Mouse (Mus musculus) intestine, embryonic 14.5 days (tissue): Measurements from ENCODE around the gene 4931429L15Rik. TPM values are rescaled to one million over a fixed set of nuclear protein-coding genes. Genes with fewer than 3 reads are reported as not detected.

ENCODE experiments used
- ATAC-seq: fragments of 200-750 bp; cut with Nextera tagmentation; replicated peaks from 2 replicates; pipeline ENCODE4 v1.8.0; 2017; ENCODE audit warnings: low read depth, moderate number of reproducible peaks, moderate TSS enrichment, moderate library complexity; ENCODE audit not compliant: low FRiP score, low TSS enrichment
- DNase-seq: peaks from one replicate; pipeline ENCODE4 v3.0.0-alpha.2; 2018; ENCODE audit warnings: low spot score
- H3K27ac ChIP-seq: fragments of 300-500 bp; sonication (generic); 2 replicates; pipeline ENCODE4 v1.5.1; 2014; ENCODE audit warnings: low read depth, mild to moderate bottlenecking, control low read depth
- H3K27me3 ChIP-seq: fragments of 300-500 bp; sonication (generic); replicated peaks from 2 replicates; pipeline ENCODE4 v1.6.1; 2014; ENCODE audit warnings: low read length, control low read depth; ENCODE audit not compliant: control insufficient read depth, insufficient read depth
- H3K36me3 ChIP-seq: fragments of 300-500 bp; sonication (generic); 2 replicates; pipeline ENCODE4 v1.6.1; 2014; ENCODE audit warnings: low read length, control low read depth; ENCODE audit not compliant: control insufficient read depth, insufficient read depth
- H3K4me1 ChIP-seq: fragments of 300-500 bp; sonication (generic); replicated peaks from 2 replicates; pipeline ENCODE4 v1.6.1; 2014; ENCODE audit warnings: low read length, control low read depth, mixed read lengths; ENCODE audit not compliant: control insufficient read depth, insufficient read depth
- H3K4me2 ChIP-seq: fragments of 300-500 bp; sonication (generic); 2 replicates; pipeline ENCODE4 v1.6.1; 2014; ENCODE audit warnings: low read length
- H3K4me3 ChIP-seq: fragments of 300-500 bp; sonication (generic); 2 replicates; pipeline ENCODE4 v1.5.1; 2014; ENCODE audit warnings: low read depth, low read length, control low read depth, mixed read lengths
- H3K9ac ChIP-seq: fragments of 300-500 bp; sonication (generic); 2 replicates; pipeline ENCODE4 v1.6.1; 2014; ENCODE audit warnings: mild to moderate bottlenecking, low read length
- H3K9me3 ChIP-seq: fragments of 300-500 bp; sonication (generic); 2 replicates; pipeline ENCODE4 v1.6.1; 2016; ENCODE audit warnings: low read length, control low read depth; ENCODE audit not compliant: control insufficient read depth
- WGBS: fragments of 180-500 bp; shearing (Covaris S2); extraction: QIAGEN DNeasy Blood & Tissue Kit; methylation state at CpG from one replicate; pipeline ENCODE4 v1.1.7; 2014; 5-methylcytosine and 5-hydroxymethylcytosine counted together
- polyA plus RNA-seq: library from polyadenylated mRNA; unstranded; fragments of >200 nt; fragmentation: Nextera tagmentation; extraction: Ambion mirVana; gene quantifications from 2 replicates; pipeline ENCODE4 v1.2.1, GENCODE M21; 2014

4931429L15Rik gene
- polyA plus RNA-seq, 1 experiment from 2014 or later = not detected

DNA sequence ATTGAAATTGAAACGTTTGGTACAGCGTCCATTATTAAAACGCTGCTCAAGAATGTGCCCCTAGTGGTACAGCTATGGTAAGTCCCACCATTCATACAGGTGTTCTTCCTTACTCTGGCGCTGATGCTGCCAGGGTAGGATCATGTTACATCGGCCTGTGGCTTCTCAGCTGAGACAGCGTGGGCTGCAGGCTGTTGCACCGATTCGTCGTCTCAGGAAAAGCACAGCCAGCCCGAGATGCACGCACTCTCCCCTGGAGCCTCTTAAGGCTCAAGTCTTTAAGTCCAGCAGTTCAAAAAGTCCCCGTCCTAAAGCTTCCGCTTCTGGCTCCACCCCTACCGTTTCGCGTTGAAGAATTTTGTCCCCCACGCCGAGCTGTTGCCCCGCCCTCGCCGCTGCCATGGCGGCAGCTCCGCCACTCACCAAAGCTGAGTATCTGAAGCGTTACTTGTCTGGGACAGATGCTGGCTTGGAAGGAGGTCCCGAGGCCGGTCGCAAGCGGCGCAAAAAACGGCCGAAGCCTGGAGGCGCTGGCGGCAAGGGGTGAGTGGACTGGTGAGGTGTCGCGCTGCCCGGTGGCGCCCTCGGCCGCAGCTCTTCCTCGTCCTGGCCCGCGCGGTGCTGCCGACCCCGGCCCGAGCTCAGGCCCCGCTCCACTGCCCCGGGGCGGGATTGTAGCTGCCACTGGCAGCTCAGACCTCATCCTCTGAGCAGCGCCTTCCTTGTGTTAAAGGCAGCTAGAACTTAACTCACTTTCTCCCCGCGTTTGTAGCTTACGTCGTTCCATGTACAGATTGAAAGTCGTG, 37.0 kb downstream of the 4931429L15Rik start, which contains the start of gene Bud13:
TSS of gene Bud13 (plus strand) at position 378 of the 806 bp plus-strand sequence.
- H3K27ac ChIP-seq = peak within 1 kb of the TSS; percentile 75
- peaks cover 5% of the 10 kb centered on the region for H3K4me1 ChIP-seq
- H3K9me3 ChIP-seq = no peaks in the 10 kb centered on the region
- ATAC-seq (peak; percentile 92), DNase-seq (peak; percentile 99)
- under 1% methylated on average over 55 of the region's 55 CpGs for WGBS
- peak within 1 kb of the TSS; percentile 61 for H3K4me2 ChIP-seq
- H3K9ac ChIP-seq = peak within 1 kb of the TSS; percentile 69
- no peaks in the 10 kb centered on the region for H3K27me3 ChIP-seq
- H3K36me3 ChIP-seq = peaks cover 56% of the 10 kb centered on the region
- H3K4me3 ChIP-seq = peak within 1 kb of the TSS; percentile 64

GRCm38 (mm10) chr9:46274494-46274893, 45.3 kb downstream of the 4931429L15Rik start:
- ATAC-seq (no peak), DNase-seq (no peak)
- H3K36me3 ChIP-seq = peaks cover 51% of the 10 kb centered on the region
- no peak overlapping the region for H3K9ac ChIP-seq
- no peak overlapping the region for H3K4me3 ChIP-seq
- no peak overlapping the region for H3K4me2 ChIP-seq
- no peaks in the 10 kb centered on the region for H3K9me3 ChIP-seq
- no peak overlapping the region for H3K27ac ChIP-seq
- peaks cover 10% of the 10 kb centered on the region; the same call in 1 of the 2 replicates for H3K27me3 ChIP-seq
- H3K4me1 ChIP-seq = peaks cover 5% of the 10 kb centered on the region; the same call in 1 of the 2 replicates
- WGBS = 90% methylated on average over 9 of the region's 9 CpGs

DNA sequence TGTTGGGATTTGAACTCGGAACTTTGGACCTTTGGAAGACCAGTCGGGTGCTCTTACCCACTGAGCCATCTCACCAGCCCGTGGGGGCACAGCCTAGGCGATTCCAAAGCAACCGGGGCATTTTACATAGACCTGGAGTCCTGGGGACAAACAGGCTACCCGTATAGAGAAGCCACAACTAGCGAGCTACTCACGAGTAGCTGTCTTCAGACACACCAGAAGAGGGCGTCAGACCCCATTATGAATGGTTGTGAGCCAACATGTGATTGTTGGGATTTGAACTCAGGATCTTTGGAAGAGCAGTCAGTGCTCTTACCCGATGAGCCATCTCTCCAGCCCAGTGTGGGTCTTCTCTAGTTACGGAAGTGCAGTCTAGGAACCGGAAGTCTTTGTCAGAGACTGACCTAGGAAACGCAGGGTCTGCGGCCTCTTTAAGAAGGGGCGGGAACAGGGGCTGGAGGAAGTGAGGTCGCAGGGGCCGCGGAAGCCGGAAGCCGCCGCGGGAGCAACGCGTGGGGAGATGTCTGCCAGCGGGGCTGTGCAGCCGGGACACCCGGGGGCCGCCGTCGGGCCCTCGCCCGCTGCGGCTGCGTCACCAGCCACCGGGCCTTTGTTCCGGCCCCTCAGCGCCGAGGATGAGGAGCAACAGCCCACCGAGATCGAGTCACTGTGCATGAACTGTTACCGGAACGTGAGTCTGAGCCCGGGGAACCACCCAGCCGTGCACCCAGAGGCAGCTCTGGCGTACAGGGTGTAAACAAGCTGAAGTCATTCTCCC, 46.9 kb downstream of the 4931429L15Rik start, which contains the start of gene Zpr1:
TSS of gene Zpr1 (plus strand) at position 388 of the 778 bp plus-strand sequence.
- ATAC-seq = peak; percentile 95
- Histone ChIP-seq H3K36me3 (peaks cover 37% of the 10 kb centered on the region), H3K9me3 (no peaks in the 10 kb centered on the region), H3K27ac (peak within 1 kb of the TSS; percentile 40), H3K4me1 (peaks cover 5% of the 10 kb centered on the region; the same call in 1 of the 2 replicates), H3K4me3 (peak within 1 kb of the TSS; percentile 61), H3K9ac (peak within 1 kb of the TSS; percentile 60), H3K27me3 (peaks cover 10% of the 10 kb centered on the region; the same call in 1 of the 2 replicates), H3K4me2 (peak within 1 kb of the TSS; percentile 55)
- 6% methylated on average over 45 of the region's 45 CpGs for WGBS
- DNase-seq = peak; percentile 92

DNA sequence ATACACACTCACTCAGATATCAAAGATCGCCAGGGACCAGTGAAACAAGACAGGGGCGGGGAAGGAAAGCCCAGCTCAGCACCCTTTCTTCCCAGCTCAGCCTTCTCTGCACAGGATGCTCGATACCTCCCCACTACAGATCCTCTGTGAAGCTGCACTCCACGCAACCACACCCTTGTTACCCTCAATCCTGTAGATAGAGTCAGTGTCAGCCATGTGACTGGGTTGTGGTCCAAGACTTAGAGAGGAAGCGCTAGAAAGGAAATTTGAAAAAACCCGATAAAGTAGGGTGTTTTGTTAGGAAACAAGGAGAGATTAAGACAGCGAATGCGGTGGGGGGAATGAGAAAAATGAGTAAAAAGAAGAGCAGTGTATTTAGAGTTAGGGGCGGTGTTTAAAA, 47.7 kb downstream of the 4931429L15Rik start:
- Histone ChIP-seq H3K9me3 (no peaks in the 10 kb centered on the region), H3K36me3 (peaks cover 29% of the 10 kb centered on the region), H3K27me3 (peaks cover 10% of the 10 kb centered on the region; the same call in 1 of the 2 replicates), H3K9ac (no peak overlapping the region), H3K4me2 (no peak overlapping the region), H3K4me3 (0 out of 2 replicates have a peak overlapping the region, but pooled peaks have one; percentile 61), H3K27ac (no peak overlapping the region), H3K4me1 (peaks cover 5% of the 10 kb centered on the region; the same call in 1 of the 2 replicates)
- ATAC-seq (no peak), DNase-seq (no peak)
- 79% methylated on average over 9 of the region's 9 CpGs for WGBS

- Histone ChIP-seq H3K9me3 (no peaks in the 10 kb centered on the region), H3K36me3 (peaks cover 16% of the 10 kb centered on the region), H3K27me3 (peaks cover 10% of the 10 kb centered on the region; the same call in 1 of the 2 replicates), H3K4me1 (peaks cover 5% of the 10 kb centered on the region; the same call in 1 of the 2 replicates), H3K27ac (no peak overlapping the region), H3K9ac (no peak overlapping the region), H3K4me3 (no peak overlapping the region), H3K4me2 (no peak overlapping the region)
- ATAC-seq = no peak
- WGBS = 89% methylated on average over 4 of the region's 4 CpGs
- DNase-seq = no peak
Observed at GRCm38 (mm10) chr9:46270782-46271181, 49.0 kb downstream of the 4931429L15Rik start.

GRCm38 (mm10) chr9:46269125-46269524, 50.7 kb downstream of the 4931429L15Rik start:
- H3K9ac ChIP-seq = no peak overlapping the region
- H3K4me1 ChIP-seq = peaks cover 5% of the 10 kb centered on the region; the same call in 1 of the 2 replicates
- DNase-seq (no peak), ATAC-seq (no peak)
- H3K27me3 ChIP-seq = peaks cover 10% of the 10 kb centered on the region; the same call in 1 of the 2 replicates
- WGBS = 89% methylated on average over 5 of the region's 5 CpGs
- H3K4me3 ChIP-seq = no peak overlapping the region
- no peak overlapping the region for H3K27ac ChIP-seq
- no peaks in the 10 kb centered on the region for H3K36me3 ChIP-seq
- no peaks in the 10 kb centered on the region for H3K9me3 ChIP-seq
- H3K4me2 ChIP-seq = no peak overlapping the region

DNA sequence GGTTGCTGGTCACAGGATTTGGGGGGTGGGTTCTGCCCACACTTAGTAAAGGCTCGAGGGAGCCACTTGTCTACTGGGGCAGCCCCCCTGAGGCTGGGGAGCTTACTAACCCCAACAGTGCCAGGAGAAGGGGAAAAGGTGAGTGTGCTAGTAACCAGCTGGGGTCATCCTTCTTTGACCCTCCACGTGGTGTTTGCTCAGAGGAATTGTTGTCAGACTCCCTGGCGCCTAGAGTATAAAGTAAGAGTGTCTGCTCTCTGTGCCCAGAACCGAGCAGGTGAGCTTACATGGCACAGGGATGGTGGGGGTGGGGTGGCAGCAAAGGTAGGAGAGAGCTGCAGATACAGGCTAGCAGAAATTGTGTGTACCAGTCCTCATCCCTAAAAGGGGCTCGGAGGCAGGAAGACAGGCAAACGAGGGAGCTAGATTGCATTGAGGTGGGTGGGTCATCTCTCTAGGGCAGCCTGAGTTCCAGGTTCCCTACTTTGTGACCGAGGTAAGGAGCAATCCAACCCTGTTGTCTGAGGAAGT, 51.4 kb downstream of the 4931429L15Rik start, which contains the start of gene Apoa5:
TSS of gene Apoa5 (plus strand) at position 291 of the 531 bp plus-strand sequence.
- no peak for ATAC-seq
- H3K9ac ChIP-seq = no peak within 1 kb of the TSS
- H3K36me3 ChIP-seq = no peaks in the 10 kb centered on the region
- H3K27ac ChIP-seq = no peak within 1 kb of the TSS
- WGBS = 35% methylated on average over 7 of the region's 7 CpGs
- H3K27me3 ChIP-seq = peaks cover 10% of the 10 kb centered on the region; the same call in 1 of the 2 replicates
- DNase-seq = no peak
- no peaks in the 10 kb centered on the region for H3K4me1 ChIP-seq
- H3K4me3 ChIP-seq = no peak within 1 kb of the TSS
- no peaks in the 10 kb centered on the region for H3K9me3 ChIP-seq
- no peak within 1 kb of the TSS for H3K4me2 ChIP-seq

DNA sequence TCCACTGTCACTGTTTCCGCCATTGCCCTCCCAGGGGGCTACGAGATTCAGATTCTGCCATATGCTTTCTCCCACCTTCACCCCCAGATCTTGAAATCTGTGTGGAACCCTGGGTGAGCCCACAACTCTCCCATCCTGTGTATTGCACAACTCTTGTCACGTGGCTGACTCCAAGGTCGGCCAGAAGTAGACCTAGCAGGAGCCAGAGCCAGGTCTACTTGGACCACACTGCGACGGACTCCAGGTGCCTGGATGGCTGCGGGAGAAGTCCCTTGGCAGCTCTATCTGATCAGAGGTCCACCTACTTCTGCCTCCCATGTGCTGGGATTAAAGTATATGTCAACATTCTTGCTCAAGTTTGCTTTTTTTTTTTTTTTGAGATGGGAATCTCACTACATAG, 58.7 kb downstream of the 4931429L15Rik start:
- 80% methylated on average over 7 of the region's 7 CpGs for WGBS
- DNase-seq = no peak
- ATAC-seq = no peak

More for the DNA sequence above, 58.7 kb downstream of the 4931429L15Rik start:
- no peaks in the 10 kb centered on the region for H3K9me3 ChIP-seq
- no peak overlapping the region for H3K4me2 ChIP-seq
- no peak overlapping the region for H3K27ac ChIP-seq
- H3K27me3 ChIP-seq = no peaks in the 10 kb centered on the region
- no peak overlapping the region for H3K9ac ChIP-seq
- H3K4me3 ChIP-seq = no peak overlapping the region
- no peaks in the 10 kb centered on the region for H3K4me1 ChIP-seq
- H3K36me3 ChIP-seq = no peaks in the 10 kb centered on the region
